Mouse (Mus musculus) midbrain, postnatal 0 days (tissue): ENCODE measurements at regions not wholly inside any gene's neighbourhood (a gene's known extent, or its start where the extent isn't known, plus 50 kb on each side); places are given as distances from the start of the nearest gene placed in this dataset.

Source experiments
- ATAC-seq: fragments of 200-750 bp; cut with Nextera tagmentation; 2 replicates; pipeline ENCODE4 v1.8.0; 2017; ENCODE audit warnings: moderate number of reproducible peaks, mild to moderate bottlenecking, moderate TSS enrichment, moderate library complexity; ENCODE audit not compliant: low FRiP score
- DNase-seq: peaks from one replicate; pipeline ENCODE4 v3.0.0-alpha.2; 2015; ENCODE audit warnings: low spot score
- H3K27ac ChIP-seq: fragments of 300-500 bp; sonication (generic); 2 replicates; pipeline ENCODE4 v1.5.1; 2014; ENCODE audit warnings: low read depth, mild to moderate bottlenecking, low read length, mixed read lengths
- H3K27me3 ChIP-seq: fragments of 300-500 bp; sonication (generic); 2 replicates; pipeline ENCODE4 v1.6.1; 2014; ENCODE audit warnings: low read length, control low read depth, mixed read lengths; ENCODE audit not compliant: insufficient read depth
- H3K36me3 ChIP-seq: fragments of 300-500 bp; sonication (generic); 2 replicates; pipeline ENCODE4 v1.6.1; 2014; ENCODE audit warnings: low read length, control low read depth, mixed read lengths; ENCODE audit not compliant: insufficient read depth
- H3K4me1 ChIP-seq: fragments of 300-500 bp; sonication (generic); 2 replicates; pipeline ENCODE4 v1.6.1; 2014; ENCODE audit warnings: mild to moderate bottlenecking, control low read depth, antibody characterized with exemption, low read length, mixed read lengths; ENCODE audit not compliant: insufficient read depth
- H3K4me2 ChIP-seq: fragments of 300-500 bp; sonication (generic); 2 replicates; pipeline ENCODE4 v1.6.1; 2014; ENCODE audit warnings: low read depth, mild to moderate bottlenecking, low read length, mixed read lengths; ENCODE audit not compliant: poor library complexity, severe bottlenecking
- H3K4me3 ChIP-seq: fragments of 300-500 bp; sonication (generic); 2 replicates; pipeline ENCODE4 v1.5.1; 2014; ENCODE audit warnings: low read depth, mild to moderate bottlenecking, low read length, moderate library complexity
- H3K9ac ChIP-seq: fragments of 300-500 bp; sonication (generic); replicated peaks from 2 replicates; pipeline ENCODE4 v1.6.1; 2014; ENCODE audit warnings: mild to moderate bottlenecking, low read length, moderate library complexity, mixed read lengths; ENCODE audit not compliant: poor library complexity, severe bottlenecking
- H3K9me3 ChIP-seq: fragments of 300-500 bp; sonication (generic); 2 replicates; pipeline ENCODE4 v1.6.1; 2016; ENCODE audit warnings: low read length, control low read depth
- CTCF ChIP-seq: IDR thresholded peaks from 2 replicates; pipeline ENCODE4 v1.5.1; 2016; ENCODE audit warnings: antibody characterized with exemption, mild to moderate bottlenecking
- WGBS: fragments of 180-500 bp; shearing (Covaris S2); extraction: QIAGEN DNeasy Blood & Tissue Kit; methylation state at CpG from one replicate; pipeline ENCODE4 v1.1.7; 2014; 5-methylcytosine and 5-hydroxymethylcytosine counted together

- Histone ChIP-seq H3K4me3 (no peak overlapping the region), H3K9me3 (no peaks in the 10 kb centered on the region)
Observed at GRCm38 (mm10) chr5:75880088-75880684, 98.1 kb downstream of the Kdr start.

GRCm38 (mm10) chr5:75878361-75878760, 99.9 kb downstream of the Kdr start:
- no peak for ATAC-seq
- 81% methylated on average over 8 of the region's 8 CpGs for WGBS

More at GRCm38 (mm10) chr5:75880088-75880684, 98.1 kb downstream of the Kdr start:
- TF ChIP-seq CTCF = peak; percentile 22; the same call in 1 of the 2 replicates
- DNase-seq (no peak), ATAC-seq (no peak)
- Histone ChIP-seq H3K4me1 (no peaks in the 10 kb centered on the region), H3K36me3 (no peaks in the 10 kb centered on the region), H3K27me3 (no peaks in the 10 kb centered on the region), H3K9ac (no peak overlapping the region), H3K27ac (no peak overlapping the region), H3K4me2 (no peak overlapping the region)
- WGBS = 79% methylated on average over 10 of the region's 10 CpGs

GRCm38 (mm10) chr5:75877609-75877971, 100.7 kb downstream of the Kdr start:
- no peaks in the 10 kb centered on the region for H3K4me1 ChIP-seq
- TF ChIP-seq CTCF = no peak
- H3K4me3 ChIP-seq = no peak overlapping the region
- ATAC-seq = no peak
- H3K27ac ChIP-seq = no peak overlapping the region
- DNase-seq = no peak
- H3K9me3 ChIP-seq = no peaks in the 10 kb centered on the region
- no peak overlapping the region for H3K4me2 ChIP-seq
- H3K9ac ChIP-seq = no peak overlapping the region
- no peaks in the 10 kb centered on the region for H3K36me3 ChIP-seq
- no peaks in the 10 kb centered on the region for H3K27me3 ChIP-seq
- 73% methylated on average over 4 of the region's 4 CpGs for WGBS

More at GRCm38 (mm10) chr5:75878361-75878760, 99.9 kb downstream of the Kdr start:
- Histone ChIP-seq H3K9me3 (no peaks in the 10 kb centered on the region), H3K27me3 (no peaks in the 10 kb centered on the region), H3K4me2 (no peak overlapping the region), H3K36me3 (no peaks in the 10 kb centered on the region), H3K27ac (no peak overlapping the region), H3K9ac (no peak overlapping the region), H3K4me1 (no peaks in the 10 kb centered on the region), H3K4me3 (no peak overlapping the region)
- TF ChIP-seq CTCF = no peak
- DNase-seq = no peak

- Histone ChIP-seq H3K36me3 (no peaks in the 10 kb centered on the region), H3K27ac (no peak overlapping the region), H3K9ac (no peak overlapping the region), H3K27me3 (no peaks in the 10 kb centered on the region), H3K9me3 (no peaks in the 10 kb centered on the region), H3K4me2 (no peak overlapping the region), H3K4me3 (no peak overlapping the region), H3K4me1 (no peaks in the 10 kb centered on the region)
- DNase-seq = no peak
- TF ChIP-seq CTCF = no peak
- WGBS = 72% methylated on average over 9 of the region's 9 CpGs
- no peak for ATAC-seq
Observed at GRCm38 (mm10) chr5:75876871-75877608, 101.2 kb downstream of the Kdr start.

- H3K27ac ChIP-seq = no peak overlapping the region
- no peak overlapping the region for H3K9ac ChIP-seq
- peak; percentile 76 for DNase-seq
- H3K27me3 ChIP-seq = no peaks in the 10 kb centered on the region
- no peak overlapping the region for H3K4me3 ChIP-seq
- no peak for ATAC-seq
- peak; percentile 88 for TF ChIP-seq CTCF
- H3K9me3 ChIP-seq = no peaks in the 10 kb centered on the region
- WGBS = 27% methylated on average over 8 of the region's 8 CpGs
- no peak overlapping the region for H3K4me2 ChIP-seq
- no peaks in the 10 kb centered on the region for H3K4me1 ChIP-seq
- H3K36me3 ChIP-seq = no peaks in the 10 kb centered on the region
Observed at GRCm38 (mm10) chr5:75871120-75871519, 107.1 kb downstream of the Kdr start.

GRCm38 (mm10) chr5:75870666-75871065, 107.6 kb downstream of the Kdr start:
- Histone ChIP-seq H3K4me2 (no peak overlapping the region), H3K27me3 (no peaks in the 10 kb centered on the region), H3K36me3 (no peaks in the 10 kb centered on the region), H3K27ac (no peak overlapping the region), H3K4me1 (no peaks in the 10 kb centered on the region), H3K9me3 (no peaks in the 10 kb centered on the region), H3K4me3 (no peak overlapping the region), H3K9ac (no peak overlapping the region)
- WGBS = 83% methylated on average over 14 of the region's 14 CpGs
- no peak for DNase-seq
- no peak for TF ChIP-seq CTCF
- ATAC-seq = no peak
